Mouse (Mus musculus) hindbrain, embryonic 10.5 days (tissue): ENCODE measurements around the gene Lpar2. TPM values are rescaled to one million over a fixed set of nuclear protein-coding genes. Genes with fewer than 3 reads are reported as not detected.

Experiments used
- DNase-seq: peaks from one replicate; pipeline ENCODE4 v3.0.0-alpha.2; 2017; ENCODE audit warnings: low spot score
- H3K27ac ChIP-seq: fragments of 300-500 bp; sonication (generic); 2 replicates; pipeline ENCODE4 v1.5.1; 2016; ENCODE audit warnings: mild to moderate bottlenecking, moderate library complexity
- H3K27me3 ChIP-seq: fragments of 300-500 bp; sonication (generic); 2 replicates; pipeline ENCODE4 v1.6.1; 2016; ENCODE audit warnings: mild to moderate bottlenecking; ENCODE audit not compliant: poor library complexity, insufficient read depth, severe bottlenecking
- H3K36me3 ChIP-seq: fragments of 300-500 bp; sonication (generic); 2 replicates; pipeline ENCODE4 v1.6.1; 2016; ENCODE audit warnings: mild to moderate bottlenecking, moderate library complexity
- H3K4me1 ChIP-seq: fragments of 300-500 bp; sonication (generic); replicated peaks from 2 replicates; pipeline ENCODE4 v1.6.1; 2016; ENCODE audit warnings: mild to moderate bottlenecking
- H3K4me3 ChIP-seq: fragments of 300-500 bp; sonication (generic); 2 replicates; pipeline ENCODE4 v1.5.1; 2016; ENCODE audit warnings: mild to moderate bottlenecking, moderate library complexity
- H3K9me3 ChIP-seq: fragments of 300-500 bp; sonication (generic); 2 replicates; pipeline ENCODE4 v1.6.1; 2016; ENCODE audit warnings: mild to moderate bottlenecking, moderate library complexity
- WGBS: fragments of 180-500 bp; shearing (Covaris S2); methylation state at CpG from one replicate; pipeline ENCODE4 v1.1.7; 2016; 5-methylcytosine and 5-hydroxymethylcytosine counted together
- polyA plus RNA-seq: library from polyadenylated mRNA; unstranded; fragments of >200 nt; fragmentation: Nextera tagmentation; extraction: Ambion mirVana; gene quantifications from 2 replicates; pipeline ENCODE4 v1.2.1, GENCODE M21; 2016

Gene Lpar2
- polyA plus RNA-seq, 1 experiment from 2014 or later = 0.63 TPM

DNA sequence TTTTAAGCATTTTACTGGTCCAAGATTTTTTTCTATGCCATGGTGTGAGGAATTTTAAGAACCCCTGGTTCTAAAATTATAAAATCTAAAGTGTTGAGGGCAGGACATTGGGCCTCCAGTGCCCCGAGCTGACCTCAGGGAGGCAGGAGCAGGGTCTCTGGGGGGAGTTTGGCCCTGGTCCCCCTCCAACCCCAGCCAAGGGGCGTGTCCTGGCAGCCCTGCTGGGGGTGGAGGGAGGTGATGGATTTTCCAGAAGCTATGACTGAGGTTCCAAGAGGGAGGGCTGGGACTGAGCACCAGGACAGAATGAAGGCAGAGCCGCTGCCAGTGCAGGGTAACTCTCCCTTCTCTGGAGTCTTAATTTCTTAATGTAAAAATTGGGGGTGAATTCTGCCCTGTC is 55.8 kb downstream of the Lpar2 start:
- no peaks in the 10 kb centered on the region; the same call in 1 of the 2 replicates for H3K36me3 ChIP-seq
- H3K27me3 ChIP-seq = peaks cover 71% of the 10 kb centered on the region
- H3K27ac ChIP-seq = no peak overlapping the region
- WGBS = 57% methylated on average over 3 of the region's 3 CpGs
- no peak for DNase-seq
- H3K4me3 ChIP-seq = no peak overlapping the region
- H3K4me1 ChIP-seq = peaks cover 25% of the 10 kb centered on the region
- no peaks in the 10 kb centered on the region for H3K9me3 ChIP-seq

DNA sequence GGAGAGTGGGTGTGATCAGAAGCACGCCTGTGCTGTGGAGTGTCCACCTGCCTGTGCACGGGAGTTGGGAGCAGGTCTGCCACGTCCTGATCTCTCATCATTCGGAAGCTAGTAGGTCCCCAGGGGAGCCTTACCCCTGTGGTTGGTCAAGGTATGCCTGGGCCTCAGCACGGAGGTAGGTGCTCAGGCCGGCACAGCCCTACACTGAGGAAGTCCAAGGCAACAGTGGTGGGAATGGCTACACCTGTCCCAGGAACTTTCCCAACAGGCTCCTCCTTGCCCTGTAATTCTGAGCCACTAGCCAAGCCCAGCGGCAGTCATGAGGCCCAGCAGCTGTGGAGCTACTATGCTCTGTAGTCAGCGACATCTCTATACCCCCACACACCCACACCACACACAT is 57.4 kb downstream of the Lpar2 start:
- Histone ChIP-seq H3K9me3 (no peaks in the 10 kb centered on the region), H3K4me1 (peaks cover 29% of the 10 kb centered on the region), H3K36me3 (no peaks in the 10 kb centered on the region), H3K27ac (no peak overlapping the region), H3K27me3 (peaks cover 88% of the 10 kb centered on the region), H3K4me3 (no peak overlapping the region)
- no peak for DNase-seq
- WGBS = 58% methylated on average over 8 of the region's 8 CpGs

Other genes starting within 250 kb of the Lpar2 start
- 34.3 and 36.8 TPM in 2 replicates for gene Zfp868, start 196.9 kb upstream of the Lpar2 start, polyA plus RNA-seq
- 2.3 and 2.8 TPM in 2 replicates for gene Zfp964, start 167.9 kb upstream of the Lpar2 start, polyA plus RNA-seq
- 28.0 and 34.2 TPM in 2 replicates for gene Zfp869, start 111.7 kb upstream of the Lpar2 start, polyA plus RNA-seq
- gene Zfp963, start 72.5 kb upstream of the Lpar2 start, polyA plus RNA-seq = 6.2 and 6.3 TPM in 2 replicates
- 0.58 and 1.1 TPM in 2 replicates for gene Gm20422, start 47.5 kb upstream of the Lpar2 start, polyA plus RNA-seq
- 61.1 and 61.6 TPM in 2 replicates for gene Atp13a1, start 31.3 kb upstream of the Lpar2 start, polyA plus RNA-seq
- gene Zfp866, start 31.3 kb upstream of the Lpar2 start, polyA plus RNA-seq = 31.5 and 33.1 TPM in 2 replicates
- gene Gmip, start 13.8 kb upstream of the Lpar2 start, polyA plus RNA-seq = 10.4 and 16.5 TPM in 2 replicates
- gene Pbx4, start 10.1 kb downstream of the Lpar2 start, polyA plus RNA-seq = 39.8 and 49.9 TPM in 2 replicates
- gene Cilp2, start 65.3 kb downstream of the Lpar2 start, polyA plus RNA-seq = 0.44 and 0.47 TPM in 2 replicates
- gene Tssk6, start 79.8 kb downstream of the Lpar2 start, polyA plus RNA-seq = 4.7 and 4.8 TPM in 2 replicates
- gene Ndufa13, start 80.1 kb downstream of the Lpar2 start, polyA plus RNA-seq = 166 and 177 TPM in 2 replicates
- 4.9 and 7.3 TPM in 2 replicates for gene Yjefn3, start 80.3 kb downstream of the Lpar2 start, polyA plus RNA-seq
- gene Gatad2a, start 174.0 kb downstream of the Lpar2 start, polyA plus RNA-seq = 46.9 and 50.3 TPM in 2 replicates
- 62.6 and 66.8 TPM in 2 replicates for gene Mau2, start 220.3 kb downstream of the Lpar2 start, polyA plus RNA-seq
- 51.3 and 54.2 TPM in 2 replicates for gene Sugp1, start 220.4 kb downstream of the Lpar2 start, polyA plus RNA-seq